Mouse (Mus musculus) heart, postnatal 0 days (tissue): ENCODE measurements around the gene Pygo2. TPM values are rescaled to one million over a fixed set of nuclear protein-coding genes. Genes with fewer than 3 reads are reported as not detected.
"Not testable (repeated sequence)": the region's sequence is repeated elsewhere in the genome, so short reads cannot be mapped to it uniquely, and the experiment has no call there.

ENCODE experiments used
- ATAC-seq: fragments of 200-750 bp; cut with Nextera tagmentation; 2 replicates; pipeline ENCODE4 v1.8.0; 2017; ENCODE audit warnings: low read depth, moderate number of reproducible peaks, moderate library complexity; ENCODE audit not compliant: insufficient read depth
- DNase-seq: peaks from one replicate; pipeline ENCODE4 v3.0.0-alpha.2; 2016; ENCODE audit warnings: low spot score
- H3K27ac ChIP-seq: fragments of 300-500 bp; sonication (generic); 2 replicates; pipeline ENCODE4 v1.5.1; 2014; ENCODE audit warnings: low read depth, mild to moderate bottlenecking
- H3K27me3 ChIP-seq: fragments of 300-500 bp; sonication (generic); 2 replicates; pipeline ENCODE4 v1.6.1; 2014; ENCODE audit warnings: low read length, mixed read lengths; ENCODE audit not compliant: control insufficient read depth, insufficient read depth
- H3K36me3 ChIP-seq: fragments of 300-500 bp; sonication (generic); replicated peaks from 2 replicates; pipeline ENCODE4 v1.6.1; 2014; ENCODE audit warnings: low read length, mixed read lengths; ENCODE audit not compliant: control insufficient read depth, insufficient read depth
- H3K4me1 ChIP-seq: fragments of 300-500 bp; sonication (generic); 2 replicates; pipeline ENCODE4 v1.6.1; 2014; ENCODE audit warnings: antibody characterized with exemption; ENCODE audit not compliant: control insufficient read depth, insufficient read depth
- H3K4me2 ChIP-seq: fragments of 300-500 bp; sonication (generic); 2 replicates; pipeline ENCODE4 v1.6.1; 2014; ENCODE audit warnings: low read depth, mild to moderate bottlenecking, low read length, moderate library complexity
- H3K4me3 ChIP-seq: fragments of 300-500 bp; sonication (generic); 2 replicates; pipeline ENCODE4 v1.5.1; 2014; ENCODE audit warnings: low read depth, low read length
- H3K9ac ChIP-seq: fragments of 300-500 bp; sonication (generic); replicated peaks from 2 replicates; pipeline ENCODE4 v1.6.1; 2014; ENCODE audit warnings: low read depth, low read length, mixed read lengths
- H3K9me3 ChIP-seq: fragments of 300-500 bp; sonication (generic); replicated peaks from 2 replicates; pipeline ENCODE4 v1.6.1; 2016; ENCODE audit warnings: low read length; ENCODE audit not compliant: control insufficient read depth
- CTCF ChIP-seq: IDR thresholded peaks from 2 replicates; pipeline ENCODE4 v1.5.1; 2016; ENCODE audit warnings: antibody characterized with exemption, control low read depth, low read depth
- EP300 ChIP-seq: IDR thresholded peaks from 2 replicates; pipeline ENCODE4 v1.6.1; 2016; ENCODE audit warnings: antibody characterized with exemption, low read depth
- WGBS: fragments of 180-500 bp; shearing (Covaris S2); extraction: QIAGEN DNeasy Blood & Tissue Kit; methylation state at CpG from one replicate; pipeline ENCODE4 v1.1.7; 2014; 5-methylcytosine and 5-hydroxymethylcytosine counted together
- polyA plus RNA-seq: library from polyadenylated mRNA; unstranded; fragments of >200 nt; fragmentation: Nextera tagmentation; extraction: Ambion mirVana; gene quantifications from 2 replicates; pipeline ENCODE4 v1.2.1, GENCODE M21; 2015
- total RNA-seq: library from RNA; depleted of rRNA; stranded (reverse); fragments of >200 nt; gene quantifications from 2 replicates; pipeline ENCODE4 v1.2.3, GENCODE M21; 2014; ENCODE audit warnings: low replicate concordance

Pygo2 gene
- total and polyA plus RNA-seq, 2 experiments from 2014 or later: 10.4 to 49.8 TPM

- Histone ChIP-seq H3K9me3 (no peaks in the 10 kb centered on the region), H3K4me1 (peaks cover 12% of the 10 kb centered on the region; the same call in 1 of the 2 replicates), H3K27ac (no peak overlapping the region), H3K36me3 (peaks cover 44% of the 10 kb centered on the region), H3K27me3 (no peaks in the 10 kb centered on the region), H3K9ac (no peak overlapping the region), H3K4me3 (no peak overlapping the region), H3K4me2 (no peak overlapping the region)
- no peak for TF ChIP-seq EP300
- no peak for TF ChIP-seq CTCF
- DNase-seq (no peak), ATAC-seq (no peak)
- 85% methylated on average over 5 of the region's 5 CpGs for WGBS
Measured at GRCm38 (mm10) chr3:89424416-89425140, 5.4 kb upstream of the Pygo2 start.

GRCm38 (mm10) chr3:89425141-89425525, 4.9 kb upstream of the Pygo2 start:
- ATAC-seq (no peak), DNase-seq (no peak)
- H3K9me3 ChIP-seq: no peaks in the 10 kb centered on the region
- H3K27ac ChIP-seq: no peak overlapping the region
- TF ChIP-seq CTCF (no peak), EP300 (no peak)
- WGBS: 73% methylated on average over 5 of the region's 5 CpGs
- H3K4me2 ChIP-seq: no peak overlapping the region
- H3K9ac ChIP-seq: no peak overlapping the region
- H3K4me3 ChIP-seq: no peak overlapping the region
- H3K36me3 ChIP-seq: peaks cover 44% of the 10 kb centered on the region
- no peaks in the 10 kb centered on the region for H3K27me3 ChIP-seq
- peaks cover 12% of the 10 kb centered on the region; the same call in 1 of the 2 replicates for H3K4me1 ChIP-seq

- no peak for DNase-seq
- 88% methylated on average over 4 of the region's 4 CpGs for WGBS
Measured at GRCm38 (mm10) chr3:89425876-89426275, 4.1 kb upstream of the Pygo2 start.

GRCm38 (mm10) chr3:89429021-89429420, 993 bp upstream of the Pygo2 start:
- DNase-seq, H3K4me2 ChIP-seq, ATAC-seq, H3K9ac ChIP-seq, H3K4me3 ChIP-seq, H3K27me3 ChIP-seq, H3K4me1 ChIP-seq, H3K27ac ChIP-seq, H3K9me3 ChIP-seq: not testable (repeated sequence)
- 88% methylated on average over 6 of the region's 7 CpGs for WGBS
- H3K36me3 ChIP-seq: peaks cover 60% of the 10 kb centered on the region

More at GRCm38 (mm10) chr3:89425876-89426275, 4.1 kb upstream of the Pygo2 start:
- no peak overlapping the region for H3K27ac ChIP-seq
- H3K9me3 ChIP-seq: no peaks in the 10 kb centered on the region
- no peak overlapping the region for H3K4me2 ChIP-seq
- no peak overlapping the region for H3K4me3 ChIP-seq
- peaks cover 7% of the 10 kb centered on the region; the same call in 1 of the 2 replicates for H3K4me1 ChIP-seq
- peaks cover 44% of the 10 kb centered on the region for H3K36me3 ChIP-seq
- no peak for TF ChIP-seq CTCF
- TF ChIP-seq EP300: no peak
- H3K9ac ChIP-seq: no peak overlapping the region
- no peak for ATAC-seq
- no peaks in the 10 kb centered on the region for H3K27me3 ChIP-seq

- TF ChIP-seq CTCF (no peak), EP300 (no peak)
- no peak for DNase-seq
- Histone ChIP-seq H3K4me1 (peaks cover 12% of the 10 kb centered on the region; the same call in 1 of the 2 replicates), H3K9ac (no peak overlapping the region), H3K4me3 (no peak overlapping the region), H3K27me3 (no peaks in the 10 kb centered on the region), H3K4me2 (no peak overlapping the region), H3K9me3 (no peaks in the 10 kb centered on the region), H3K36me3 (peaks cover 31% of the 10 kb centered on the region), H3K27ac (no peak overlapping the region)
- WGBS: 93% methylated on average over 8 of the region's 8 CpGs
- ATAC-seq: no peak
Measured at GRCm38 (mm10) chr3:89432606-89433005, 2.6 kb downstream of the Pygo2 start.

GRCm38 (mm10) chr3:89434532-89434931, 4.5 kb downstream of the Pygo2 start:
- Histone ChIP-seq H3K4me3 (no peak overlapping the region), H3K4me1 (peaks cover 23% of the 10 kb centered on the region; the same call in 1 of the 2 replicates), H3K27ac (no peak overlapping the region), H3K9me3 (no peaks in the 10 kb centered on the region), H3K27me3 (no peaks in the 10 kb centered on the region), H3K36me3 (peaks cover 26% of the 10 kb centered on the region), H3K9ac (no peak overlapping the region), H3K4me2 (no peak overlapping the region)
- DNase-seq: no peak
- WGBS: 69% methylated on average over 11 of the region's 11 CpGs
- no peak for TF ChIP-seq CTCF
- TF ChIP-seq EP300: no peak
- ATAC-seq: no peak
